In genomic region chrX:93002236-93002976, GRCm38 (mm10) we compare ENCODE assay signal across 17 mouse cellular contexts.
DNase-seq lines count a peak whose midpoint lies in the region; ATAC-seq and TF ChIP-seq lines count a peak whose summit lies in the region.
"Had no signal": no experiment of that assay in that cellular context is flagged by ENCODE, and none has a peak within 500 bp of the region (broad histone marks: within the 10 kb centered on the region; RNA-seq: fewer than 3 reads in every experiment).

No protein-coding gene starts in this region.

- TF ChIP-seq POLR2A in brain, embryonic 14.5 days (IDR thresholded peaks at IDR 0.05; ENCODE audit: borderline replicate concordance, extremely low read depth, insufficient read depth, insufficient read length, poor library complexity, severe bottlenecking) = no peak
- no peak for TF ChIP-seq POLR2A in olfactory bulb, adult 2 months (IDR thresholded peaks at IDR 0.05; ENCODE audit: insufficient read depth, low read depth, low read length)

- no peak overlapping the region for H3K9ac ChIP-seq in embryonic facial prominence, embryonic 14.5 days (ENCODE audit: low read depth, low read length)
- H3K9ac ChIP-seq: hindbrain, embryonic 15.5 days; lung, embryonic 14.5 days; midbrain, embryonic 13.5 days had no signal

- no peaks in the 10 kb centered on the region for H3K27me3 ChIP-seq in embryonic facial prominence, embryonic 14.5 days (replicated peaks; ENCODE audit: control insufficient read depth, insufficient read depth, low read length)
- H3K27me3 ChIP-seq: hindbrain, embryonic 15.5 days; midbrain, embryonic 13.5 days had no signal

- H3K4me1 ChIP-seq in embryonic facial prominence, embryonic 14.5 days (ENCODE audit: control insufficient read depth, insufficient read depth, low read length) = no peaks in the 10 kb centered on the region
- H3K4me1 ChIP-seq in olfactory bulb, adult 2 months (ENCODE audit: control insufficient read depth, insufficient read depth, low read length) = 0 out of 2 replicates have a peak, but pooled peaks cover 3% of the 10 kb centered on the region
- H3K4me1 ChIP-seq: hindbrain, embryonic 15.5 days; midbrain, embryonic 13.5 days had no signal

- TF ChIP-seq CTCF in brain, embryonic 14.5 days (IDR thresholded peaks at IDR 0.05; ENCODE audit: borderline replicate concordance, extremely low read depth, insufficient read depth, insufficient read length) = no peak
- TF ChIP-seq CTCF in olfactory bulb, adult 2 months (IDR thresholded peaks at IDR 0.05; ENCODE audit: insufficient read depth, low read depth, low read length) = no peak

- peak; percentile 83 for DNase-seq in heart, adult 11 months
- no peak for DNase-seq in heart, adult 18-20 months
- peak; percentile 51 for DNase-seq in brain, embryonic 14.5 days (ENCODE audit: low read depth)
- peak; percentile 31 for DNase-seq in embryonic facial prominence, embryonic 14.5 days (ENCODE audit: low spot score)
- no peak for DNase-seq in left cerebral cortex, adult 8-10 months (ENCODE audit: low spot score in 2 of 2)
- DNase-seq in spleen, postnatal 10 days (ENCODE audit: low spot score in 2 of 2) = no peak
- DNase-seq: adrenal gland, postnatal 14 days; cerebellum, adult 9-10 months; kidney, adult 2 months; kidney, postnatal 4 days; liver; lung, embryonic 14.5 days; thymus, adult 18-20 months had no signal

- no peak overlapping the region for H3K4me3 ChIP-seq in embryonic facial prominence, embryonic 14.5 days (ENCODE audit: low read depth, low read length)
- H3K4me3 ChIP-seq in olfactory bulb, adult 2 months (ENCODE audit: insufficient read depth, low read depth, low read length) = no peak overlapping the region
- H3K4me3 ChIP-seq: hindbrain, embryonic 15.5 days; midbrain, embryonic 13.5 days had no signal

- H3K9me3 ChIP-seq in embryonic facial prominence, embryonic 14.5 days (ENCODE audit: control insufficient read depth, low read length) = no peaks in the 10 kb centered on the region
- H3K9me3 ChIP-seq: hindbrain, embryonic 15.5 days; midbrain, embryonic 13.5 days had no signal

- H3K27ac ChIP-seq in embryonic facial prominence, embryonic 14.5 days (replicated peaks; ENCODE audit: low read depth, low read length) = no peak overlapping the region
- peak overlapping the region; percentile 20; the same call in 1 of the 2 replicates for H3K27ac ChIP-seq in olfactory bulb, adult 2 months (ENCODE audit: insufficient read depth, low read depth, low read length)
- H3K27ac ChIP-seq: hindbrain, embryonic 15.5 days; midbrain, embryonic 13.5 days had no signal

- ATAC-seq in embryonic facial prominence, embryonic 14.5 days (ENCODE audit: low read depth) = no peak
- ATAC-seq: forebrain, embryonic 16.5 days; midbrain, embryonic 13.5 days had no signal

- 34% methylated on average over 9 of the region's 9 CpGs for WGBS in embryonic facial prominence, embryonic 14.5 days
- WGBS in olfactory bulb, adult 2 months = 49% methylated on average over 9 of the region's 9 CpGs

- H3K4me2 ChIP-seq in embryonic facial prominence, embryonic 14.5 days (ENCODE audit: low read depth, low read length) = no peak overlapping the region
- H3K4me2 ChIP-seq: hindbrain, embryonic 15.5 days; lung, embryonic 14.5 days; midbrain, embryonic 13.5 days had no signal

- H3K36me3 ChIP-seq in embryonic facial prominence, embryonic 14.5 days (ENCODE audit: control insufficient read depth, insufficient read depth, low read length) = no peaks in the 10 kb centered on the region
- H3K36me3 ChIP-seq: hindbrain, embryonic 15.5 days; midbrain, embryonic 13.5 days had no signal

Comparison
In these comparisons a context has a peak if more than half of its experiments do, and no peak if none do; other contexts are left out.
1. DNase-seq: peak in heart, adult 11 months (single experiment), brain, embryonic 14.5 days (single experiment) and embryonic facial prominence, embryonic 14.5 days (single experiment); none in heart, adult 18-20 months (0 of 2), left cerebral cortex, adult 8-10 months (0 of 2) and spleen, postnatal 10 days (0 of 2).